Mouse (Mus musculus) cerebellum, adult 2 months (tissue): ENCODE measurements at regions not wholly inside any gene's neighbourhood (a gene's known extent, or its start where the extent isn't known, plus 50 kb on each side); places are given as distances from the start of the nearest gene placed in this dataset.

Source experiments
- CTCF ChIP-seq: fragments of 200-500 bp; IDR thresholded peaks from 2 replicates; pipeline ENCODE4 v1.5.1; 2011; ENCODE audit warnings: low read depth, mild to moderate bottlenecking, control low read depth, low read length, moderate library complexity, borderline replicate concordance; ENCODE audit not compliant: insufficient read depth
- POLR2A ChIP-seq: fragments of 200-500 bp; IDR thresholded peaks from 2 replicates; pipeline ENCODE4 v1.6.1; 2011; ENCODE audit warnings: low read length, control low read depth, borderline replicate concordance; ENCODE audit not compliant: insufficient read depth

DNA sequence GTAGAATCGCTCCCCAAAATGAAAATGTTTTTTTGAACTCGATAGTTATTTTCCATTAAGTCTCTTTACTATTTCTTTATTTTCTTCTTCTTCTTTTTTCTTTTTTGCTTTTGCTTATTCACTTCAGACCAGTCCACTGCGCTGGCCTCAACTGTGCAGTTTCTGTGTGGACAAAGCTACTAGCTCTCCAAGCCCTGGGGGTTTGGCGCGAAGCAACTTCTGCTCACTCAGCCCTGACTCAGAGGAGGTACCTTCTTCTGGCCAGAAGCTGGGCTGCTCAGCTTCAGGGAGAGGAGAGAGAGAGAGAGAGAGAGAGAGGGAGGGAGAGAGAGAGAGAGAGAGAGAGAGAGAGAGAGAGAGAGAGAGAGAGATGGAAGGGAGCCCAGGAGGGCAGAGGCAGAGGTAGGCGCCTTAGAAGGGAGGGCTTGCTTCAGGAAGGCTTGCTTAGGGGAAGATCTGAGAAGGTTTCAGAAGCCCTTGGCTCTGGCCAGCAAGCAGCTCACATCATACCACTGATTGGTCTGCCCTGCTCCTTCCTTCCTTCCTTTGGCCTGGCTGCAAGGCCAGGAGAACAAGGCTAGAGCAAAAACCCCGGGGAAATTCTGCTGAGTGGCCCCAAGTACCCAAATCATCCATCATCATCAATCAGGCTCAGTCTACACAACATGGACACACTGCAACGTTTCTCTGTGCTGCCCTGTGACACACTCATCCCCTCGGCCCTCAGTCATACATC, 160.5 kb upstream of the Sox9 start:
- TF ChIP-seq CTCF (no peak), POLR2A (no peak)
